Mouse (Mus musculus) lung, postnatal 14 days (tissue): Measurements from ENCODE around the gene 1700003E16Rik.

Experiments
- DNase-seq: peaks from one replicate; pipeline ENCODE4 v3.0.0; 2021

1700003E16Rik gene

DNA sequence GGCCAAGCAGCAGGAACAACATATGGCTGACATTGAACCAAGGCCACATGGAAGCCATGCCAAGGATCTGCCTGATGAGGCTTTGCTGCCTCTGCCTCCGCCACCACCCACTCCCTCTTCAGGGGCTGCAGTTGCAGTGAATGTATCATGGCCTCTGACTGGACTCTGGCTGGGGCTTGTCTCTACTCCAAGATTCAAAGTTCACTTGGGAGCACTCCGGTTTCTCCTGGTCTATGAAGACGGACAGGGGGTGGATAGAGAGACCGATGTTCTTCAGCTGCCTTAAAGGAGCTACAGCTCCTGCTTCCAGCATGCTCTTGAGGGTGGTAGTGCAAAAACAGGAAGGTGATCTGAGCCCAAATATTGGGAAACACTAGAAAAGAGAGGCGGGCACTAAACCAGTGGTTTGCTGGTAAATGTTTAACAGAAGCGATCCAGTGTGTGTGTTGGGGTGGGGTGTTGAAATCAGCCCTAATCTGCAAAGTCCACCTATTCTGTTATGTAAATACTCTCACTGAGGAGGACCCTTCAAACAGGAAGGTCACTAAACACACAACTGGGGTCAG lies 24.7 kb upstream of the 1700003E16Rik start:
- DNase-seq: no peak

DNA sequence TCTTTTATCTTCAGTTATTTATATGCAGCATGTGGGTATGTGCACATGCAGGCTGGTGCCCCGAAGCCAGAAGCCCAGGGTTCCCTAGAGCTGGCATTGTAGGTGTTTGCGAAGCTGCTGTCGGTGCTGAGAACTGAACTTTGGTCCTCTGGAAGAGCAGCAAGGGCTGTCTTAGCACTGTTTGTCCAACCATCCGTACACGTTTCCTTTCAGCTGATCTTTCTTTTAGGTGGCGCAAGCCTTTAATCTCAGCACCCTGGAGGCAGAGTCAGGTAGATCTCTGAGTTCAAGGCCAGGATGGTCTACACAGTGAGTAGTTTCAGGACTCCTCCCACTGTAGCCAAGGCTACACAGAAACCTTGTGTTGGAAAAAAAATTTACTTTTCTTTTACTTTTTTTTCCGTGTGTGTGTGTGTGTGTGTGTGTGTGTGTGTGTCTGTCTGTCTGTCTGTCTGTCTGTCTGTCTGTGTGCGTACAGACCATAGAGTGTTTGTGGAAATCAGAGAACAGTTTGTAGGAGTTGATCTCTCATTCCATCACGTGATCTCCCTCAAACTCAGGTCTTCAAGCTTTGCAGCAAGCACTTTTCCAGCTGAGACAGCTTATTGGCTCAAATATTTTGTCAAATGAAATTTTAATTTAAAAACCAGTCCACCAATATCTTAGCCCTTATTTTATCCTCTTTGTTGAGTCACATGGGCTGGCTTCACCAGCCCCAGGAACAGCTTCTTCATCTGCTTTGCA lies 23.9 kb upstream of the 1700003E16Rik start:
- DNase-seq: no peak

DNA sequence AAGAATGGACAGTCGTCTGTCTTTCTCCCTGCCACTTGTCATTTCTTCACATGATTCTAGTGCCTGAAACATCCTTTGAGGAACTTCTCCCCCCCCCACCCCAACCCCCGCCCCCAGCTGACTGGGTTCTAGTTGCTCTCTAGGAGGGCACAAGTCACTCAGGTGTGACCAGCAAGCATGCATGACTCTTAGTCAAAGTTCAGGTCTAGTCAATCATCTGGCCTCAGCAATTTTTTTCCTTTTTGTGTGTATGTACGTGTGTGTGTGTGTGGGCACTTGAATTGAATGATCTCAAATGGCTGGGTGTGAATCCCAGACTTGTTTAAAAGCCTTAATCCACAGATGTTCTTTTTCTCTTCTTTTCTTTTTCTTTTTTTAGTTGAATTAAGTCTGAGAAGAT lies 22.0 kb upstream of the 1700003E16Rik start:
- DNase-seq: no peak

DNA sequence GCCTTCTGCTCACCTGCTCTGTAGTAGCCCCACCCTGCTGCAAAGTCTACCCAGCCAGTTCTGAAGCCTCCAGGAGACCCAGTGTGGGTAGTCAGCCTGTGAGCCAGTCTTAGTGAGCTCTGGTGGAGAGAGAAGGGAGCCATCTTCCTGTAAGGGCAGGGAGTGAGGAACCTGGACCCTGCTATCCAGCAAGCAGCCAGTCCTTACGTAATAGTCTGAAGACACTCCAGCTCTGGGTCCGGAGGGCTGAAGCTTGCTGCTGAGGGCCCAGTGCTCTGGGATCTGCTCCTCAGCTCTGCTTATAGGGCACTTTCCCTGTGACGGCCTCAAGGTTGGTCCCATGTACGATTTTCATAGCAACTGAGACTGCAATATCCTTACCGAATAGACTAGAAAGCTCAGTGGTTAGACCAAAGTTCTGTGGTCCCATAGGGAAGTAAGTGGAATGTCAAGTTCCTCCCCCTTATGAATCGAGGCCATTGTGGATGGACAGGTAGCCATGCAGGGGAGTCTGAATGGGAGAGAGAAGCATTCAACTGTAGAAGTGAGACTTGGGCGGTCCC lies 21.2 kb upstream of the 1700003E16Rik start, which contains the start of gene Rtkn:
TSS of gene Rtkn (plus strand) at position 513 of the 563 bp plus-strand sequence.
- no peak for DNase-seq

DNA sequence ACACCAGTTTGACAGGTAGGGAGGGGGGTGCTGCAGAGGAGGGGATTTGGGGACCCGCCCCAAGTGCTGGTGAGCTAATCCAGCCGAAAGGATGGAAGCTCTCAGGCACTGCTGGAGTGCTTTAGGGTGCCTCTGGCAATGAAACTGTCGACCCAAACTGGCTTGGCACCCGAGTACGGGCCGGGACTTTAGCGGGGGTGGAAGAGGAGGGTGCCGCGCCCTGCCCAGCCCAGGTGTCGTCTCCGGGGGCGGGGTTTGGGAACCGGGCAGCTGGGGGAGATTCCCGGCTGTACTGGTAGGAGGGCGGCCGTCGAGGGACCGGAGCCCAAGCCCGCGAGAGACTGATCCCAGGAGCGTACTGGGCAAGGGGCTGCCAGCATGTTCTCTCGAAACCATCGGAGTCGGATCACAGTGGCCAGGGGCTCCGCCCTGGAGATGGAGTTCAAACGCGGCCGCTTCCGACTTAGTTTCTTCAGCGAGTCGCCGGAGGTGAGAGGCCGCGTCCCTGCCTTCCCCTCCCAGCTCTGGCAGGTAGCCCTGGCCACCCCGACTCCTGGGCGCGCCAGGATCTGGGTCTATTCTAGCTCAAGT lies 20.5 kb upstream of the 1700003E16Rik start:
- DNase-seq: peak; percentile 66

- no peak for DNase-seq
Measured at GRCm38 (mm10) chr6:83136291-83136880, 19.8 kb upstream of the 1700003E16Rik start.

DNA sequence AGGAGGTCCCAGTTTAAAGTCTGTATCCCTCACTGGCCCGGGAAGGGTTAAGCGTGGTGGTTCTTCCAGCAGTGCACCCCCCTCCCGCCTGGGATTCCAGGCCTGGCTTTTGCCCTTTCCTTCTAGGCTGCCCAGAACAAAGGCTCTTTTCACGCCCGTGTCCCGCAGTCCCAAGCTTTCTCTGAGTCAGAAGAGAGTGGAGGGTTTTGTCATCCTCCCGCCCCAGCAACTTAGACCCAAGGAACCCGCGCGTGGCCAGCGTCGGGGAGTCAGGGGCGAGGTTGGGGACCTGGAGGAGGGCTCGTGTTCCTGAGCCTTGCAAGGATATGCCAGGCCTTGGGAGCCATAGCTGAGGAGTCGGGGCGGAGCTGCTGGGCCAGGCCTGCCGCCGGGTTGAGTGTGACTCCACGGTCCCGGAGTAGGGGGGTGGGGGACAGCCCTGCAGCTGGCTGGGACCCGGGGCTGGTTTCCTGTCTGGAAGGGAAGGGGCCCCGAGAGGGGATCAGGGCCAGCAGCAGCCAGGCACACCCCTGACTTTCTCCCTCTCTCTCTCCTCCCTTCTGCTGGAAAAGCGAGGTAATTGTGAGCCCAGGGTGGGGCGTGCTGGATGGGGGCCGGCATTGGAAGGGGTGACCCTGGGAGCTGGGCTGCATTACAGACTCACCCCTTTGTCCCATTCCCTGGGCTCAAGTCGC lies 19.2 kb upstream of the 1700003E16Rik start:
- peak; percentile 68 for DNase-seq

- DNase-seq: peak; percentile 89
Measured at GRCm38 (mm10) chr6:83137576-83137950, 18.6 kb upstream of the 1700003E16Rik start.

DNA sequence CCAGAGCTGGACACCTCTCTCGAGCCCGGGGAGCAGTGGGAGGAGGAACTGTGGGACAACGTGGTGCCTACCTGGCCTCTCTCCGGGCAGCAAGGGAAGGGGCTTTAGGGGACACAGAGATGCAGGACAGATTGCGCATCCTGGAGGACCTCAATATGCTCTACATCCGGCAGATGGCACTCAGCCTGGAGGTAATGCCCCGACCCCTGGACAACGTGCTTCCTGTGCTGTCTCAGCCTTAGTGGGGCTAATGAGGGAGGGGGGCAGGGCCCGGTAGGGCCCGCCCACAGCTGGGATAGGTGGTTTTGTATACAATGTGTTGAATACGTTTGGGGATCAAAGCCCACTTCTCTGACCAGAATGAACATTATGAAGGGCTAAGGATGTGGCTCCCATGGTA lies 18.1 kb upstream of the 1700003E16Rik start:
- DNase-seq: no peak

DNA sequence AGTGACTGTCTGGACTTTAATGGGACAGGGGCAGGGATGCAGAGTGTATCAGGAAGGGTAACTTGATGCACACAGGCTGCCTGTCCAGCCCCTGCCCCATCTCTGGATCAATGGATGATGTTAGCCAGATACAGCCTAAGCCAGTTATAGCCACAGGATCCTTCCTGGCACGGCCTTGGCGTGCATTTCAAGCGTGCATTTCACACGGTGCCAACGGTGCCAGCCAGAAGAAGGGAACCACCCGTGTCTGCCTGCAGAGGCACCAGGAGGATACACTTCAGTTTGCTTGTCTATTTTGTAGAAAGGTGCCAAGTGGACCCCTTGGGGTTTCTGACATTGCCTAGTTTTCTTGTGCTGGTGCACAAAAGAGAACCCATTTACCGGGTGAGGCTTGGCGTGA lies 16.2 kb upstream of the 1700003E16Rik start:
- no peak for DNase-seq

- no peak for DNase-seq
Measured at GRCm38 (mm10) chr6:83141636-83142035, 14.6 kb upstream of the 1700003E16Rik start.

DNA sequence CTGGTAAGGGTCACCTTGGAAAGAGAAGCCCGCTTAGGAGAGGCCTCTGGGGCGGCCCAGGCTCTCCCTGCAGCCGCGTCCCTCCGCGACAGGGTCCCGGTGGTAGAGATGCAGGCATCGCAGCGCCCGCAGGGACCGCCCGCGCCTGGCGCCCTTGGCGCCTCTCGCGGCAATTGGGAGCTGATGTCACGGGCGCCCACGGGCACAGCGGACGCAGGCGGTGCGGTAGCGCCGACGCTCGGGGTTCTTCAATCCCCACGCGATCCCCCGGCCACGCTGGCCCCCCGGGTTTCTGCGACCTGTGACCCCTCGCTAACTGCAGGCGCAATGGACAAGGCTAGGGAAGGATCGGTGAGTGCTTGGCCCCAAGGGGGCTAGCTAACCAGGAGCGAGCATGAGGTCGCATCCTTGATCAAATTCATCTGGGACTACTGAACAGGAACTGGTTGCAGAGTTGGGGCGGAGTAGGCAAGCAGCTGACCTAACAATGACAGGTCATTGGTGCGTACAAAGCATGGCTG lies 13.9 kb upstream of the 1700003E16Rik start:
- DNase-seq: no peak

DNA sequence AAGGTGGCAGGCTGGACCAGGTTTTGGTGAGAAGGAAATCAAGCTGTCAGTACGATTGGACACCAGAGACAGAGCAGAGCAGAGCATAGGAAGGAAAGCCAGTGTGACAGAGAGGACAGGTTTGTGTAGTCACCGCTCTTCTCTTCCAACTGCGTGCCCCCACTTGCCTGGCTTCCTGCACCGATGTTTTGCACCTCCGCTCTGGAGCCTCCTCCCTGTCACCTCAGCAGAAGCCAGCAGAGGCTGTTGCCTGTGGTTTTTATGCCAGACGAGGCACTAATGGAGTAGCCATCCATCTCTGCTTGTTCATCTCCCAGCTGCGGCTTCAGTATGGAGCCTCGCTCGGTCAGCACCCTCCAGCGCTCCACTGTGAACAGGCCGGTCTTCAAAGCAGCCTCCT lies 13.3 kb upstream of the 1700003E16Rik start:
- no peak for DNase-seq

DNA sequence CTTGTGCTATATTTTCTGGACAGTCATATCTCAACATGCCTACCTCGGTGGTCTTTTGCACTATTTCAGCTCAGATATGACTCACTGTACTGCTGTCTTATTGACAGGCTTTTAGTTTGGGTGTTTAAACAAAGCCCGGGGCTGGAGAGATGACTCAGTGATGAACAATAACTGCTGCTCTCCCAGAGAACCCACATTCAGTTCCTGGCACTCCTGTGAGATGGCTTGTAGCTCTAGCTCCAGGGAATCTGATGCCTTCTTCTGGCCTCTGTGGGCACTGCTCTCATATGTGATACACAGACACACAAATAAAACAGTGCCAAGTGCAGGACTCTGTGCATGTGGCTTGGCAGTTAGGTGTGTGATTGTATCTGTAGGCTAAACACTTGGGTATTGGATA lies 11.0 kb upstream of the 1700003E16Rik start:
- DNase-seq: no peak

GRCm38 (mm10) chr6:83145805-83146204 lies 10.4 kb upstream of the 1700003E16Rik start:
- DNase-seq: no peak

DNA sequence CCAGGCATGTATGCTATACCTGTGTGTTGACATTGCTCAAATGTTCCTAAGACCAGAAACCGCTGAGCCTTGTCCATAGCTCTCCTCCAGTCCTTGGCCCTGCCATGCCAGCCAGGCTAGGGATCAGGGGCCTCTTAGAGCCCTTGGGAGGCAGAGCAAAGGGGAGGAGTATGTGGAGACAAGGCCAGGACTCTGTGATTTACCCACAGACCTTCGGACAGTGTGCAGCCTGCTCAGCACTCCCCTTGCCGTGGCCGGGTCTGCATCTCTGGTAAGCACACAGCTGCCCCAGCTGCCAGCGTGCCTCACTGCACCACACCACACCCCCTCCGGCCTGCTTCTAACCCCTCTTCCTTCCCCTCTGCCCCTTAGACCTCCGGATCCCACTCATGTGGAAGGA lies 8.9 kb upstream of the 1700003E16Rik start:
- no peak for DNase-seq

DNA sequence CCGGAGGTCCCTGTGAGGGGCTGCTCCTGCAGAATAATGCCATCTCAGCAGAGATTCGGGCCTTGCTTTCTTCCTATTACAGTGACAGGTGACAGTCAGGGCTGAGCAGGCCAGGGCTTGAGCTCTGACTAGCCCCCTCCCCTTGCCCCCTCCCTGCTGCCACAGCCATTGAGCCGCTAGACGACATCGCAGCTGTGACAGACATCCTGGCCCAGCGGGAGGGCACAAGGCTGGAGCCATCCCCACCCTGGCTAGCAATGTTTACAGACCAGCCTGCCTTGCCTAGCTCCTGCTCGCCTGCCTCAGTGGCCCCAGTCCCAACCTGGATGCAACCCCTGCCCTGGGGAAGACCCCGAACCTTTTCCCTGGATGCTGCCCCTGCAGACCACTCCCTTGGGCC lies 4.5 kb upstream of the 1700003E16Rik start:
- DNase-seq: no peak

DNA sequence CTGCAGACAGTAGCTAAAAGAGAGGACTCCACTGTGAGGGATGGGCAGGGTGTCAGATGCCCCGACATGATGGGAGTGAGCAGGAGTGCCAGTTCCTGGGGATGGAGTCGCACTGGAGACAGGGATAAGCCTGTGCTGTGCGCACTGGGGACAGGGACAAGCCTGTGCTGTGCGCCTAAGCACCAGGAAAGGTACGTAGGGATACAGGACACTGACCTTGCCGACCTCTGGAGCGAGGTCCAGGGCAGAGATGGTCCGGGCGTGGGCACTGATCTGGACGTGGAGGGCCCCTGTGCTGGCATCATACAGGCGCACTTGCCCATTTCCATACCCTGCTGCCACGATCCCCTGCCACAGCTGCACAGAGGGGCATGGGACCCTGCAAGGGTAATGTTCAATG lies 3.2 kb upstream of the 1700003E16Rik start:
- DNase-seq: no peak

GRCm38 (mm10) chr6:83153485-83153884 lies 2.7 kb upstream of the 1700003E16Rik start:
- no peak for DNase-seq

- no peak for DNase-seq
Measured at GRCm38 (mm10) chr6:83155552-83156238, 509 bp upstream of the 1700003E16Rik start.

DNA sequence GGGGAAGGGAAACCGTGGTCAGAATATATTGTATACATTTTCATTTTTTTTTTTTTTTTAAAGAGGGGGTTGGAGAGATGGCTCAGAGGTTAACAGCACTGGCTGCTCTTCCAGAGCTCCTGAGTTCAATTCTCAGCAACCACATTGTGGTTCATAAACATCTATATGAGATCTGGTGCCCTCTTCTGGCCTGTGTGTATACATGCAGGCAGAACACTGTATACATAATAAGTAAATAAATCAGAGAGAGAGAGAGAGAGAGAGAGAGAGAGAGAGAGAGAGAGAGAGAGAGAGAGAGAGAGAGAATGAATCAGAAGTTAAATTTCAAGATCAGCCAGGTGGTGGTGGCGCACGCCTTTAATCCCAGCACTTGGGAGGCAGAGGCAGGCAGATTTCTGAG lies 3.3 kb downstream of the 1700003E16Rik start:
- peak; percentile 58 for DNase-seq

- DNase-seq: no peak
Measured at GRCm38 (mm10) chr6:83161442-83161841, 5.2 kb downstream of the 1700003E16Rik start.
